Mouse (Mus musculus): ENCODE results near the gene Zbtb16. TPM values are rescaled to one million over a fixed set of nuclear protein-coding genes. Genes with fewer than 3 reads are reported as not detected.

Gene Zbtb16
- total and polyA plus RNA-seq, 3 experiments = 0.34 to 3.0 (median 0.90) TPM

- DNase-seq (ENCODE audit: extremely low read depth) = no peak
- Histone ChIP-seq H3K27me3 (replicated peaks) (no peaks in the 10 kb centered on the region), H3K79me2 (replicated peaks; ENCODE audit: control insufficient read depth, extremely low read depth, insufficient read depth, poor library complexity, severe bottlenecking) (no peaks in the 10 kb centered on the region), H3K36me3 (replicated peaks in 1 of 2; ENCODE audit: control insufficient read depth in 1 of 2, insufficient read depth in 1 of 2, low read length in 1 of 2) (peaks cover 7 to 9% of the 10 kb centered on the region in 2 experiments), H3K4me3 (replicated peaks in 1 of 3; ENCODE audit: low read depth in 2 of 3, low read length in 2 of 3, poor library complexity in 1 of 3) (no peak overlapping the region), H3K27ac (ENCODE audit: insufficient read depth, low read depth) (no peak overlapping the region), H3K9ac (ENCODE audit: insufficient read depth, low read depth) (no peak overlapping the region), H3K9me3 (replicated peaks; ENCODE audit: low read length) (no peaks in the 10 kb centered on the region), H3K4me2 (ENCODE audit: insufficient read depth, low read depth, poor library complexity, severe bottlenecking) (no peak overlapping the region), H3K4me1 (ENCODE audit: control insufficient read depth in 1 of 2, insufficient read depth in 2 of 2) (no peaks in the 10 kb centered on the region)
- TF ChIP-seq IRF4 (IDR thresholded peaks at IDR 0.05; ENCODE audit: low read depth, low read length) (no peak), SIN3A (IDR thresholded peaks at IDR 0.05; ENCODE audit: low read length) (no peak), TCF12 (IDR thresholded peaks at IDR 0.05; ENCODE audit: low read depth, low read length) (no peak), E2F4 (IDR thresholded peaks at IDR 0.05; ENCODE audit: insufficient replicate concordance, low read depth, low read length) (no peak), RCOR1 (conservative IDR thresholded peaks at IDR 0.05; ENCODE audit: low read depth, low read length) (no peak), UBTF (IDR thresholded peaks at IDR 0.05; ENCODE audit: low read depth, low read length) (no peak), GABPA (IDR thresholded peaks at IDR 0.05; ENCODE audit: insufficient replicate concordance, low read depth, low read length) (no peak), NELFE (IDR thresholded peaks at IDR 0.05; ENCODE audit: low read depth, low read length) (no peak), MXI1 (IDR thresholded peaks at IDR 0.05; ENCODE audit: low read depth, low read length) (no peak), EP300 (IDR thresholded peaks at IDR 0.05; ENCODE audit: low read length) (no peak), MAZ (IDR thresholded peaks at IDR 0.05; ENCODE audit: low read depth, low read length) (no peak), MEF2A (IDR thresholded peaks at IDR 0.05; ENCODE audit: borderline replicate concordance, low read depth, low read length) (no peak), MYC (IDR thresholded peaks at IDR 0.05; ENCODE audit: low read depth, low read length) (no peak), CHD1 (IDR thresholded peaks at IDR 0.05; ENCODE audit: low read depth, low read length) (no peak), TBP (conservative IDR thresholded peaks at IDR 0.05; ENCODE audit: low read depth, low read length) (no peak), KAT2A (IDR thresholded peaks at IDR 0.05; ENCODE audit: insufficient replicate concordance, low read length) (no peak), ZNF384 (IDR thresholded peaks at IDR 0.05; ENCODE audit: low read depth, low read length) (no peak), ZKSCAN1 (IDR thresholded peaks at IDR 0.05; ENCODE audit: borderline replicate concordance, low read depth, low read length) (no peak), JUND (conservative IDR thresholded peaks at IDR 0.05; ENCODE audit: low read depth, low read length) (no peak), BHLHE40 (IDR thresholded peaks at IDR 0.05; ENCODE audit: low read depth, low read length) (no peak)
- in situ Hi-C loops (cut with MboI; ENCODE audit: low pct_ligation_motif_present, low pct_unique_long_range_greater_than_20kb, low sequenced_read_pairs) (no loop called here), dilution Hi-C loops (cut with MboI; ENCODE audit: extremely low pct_ligation_motif_present, extremely low pct_unique_long_range_greater_than_20kb, low sequenced_read_pairs) (no loop called here)
Measured at GRCm38 (mm10) chr9:48776268-48776667, 59.8 kb downstream of the Zbtb16 start.

- Histone ChIP-seq H3K79me2 (replicated peaks; ENCODE audit: control insufficient read depth, extremely low read depth, insufficient read depth, poor library complexity, severe bottlenecking) (no peaks in the 10 kb centered on the region), H3K27me3 (replicated peaks) (no peaks in the 10 kb centered on the region), H3K4me3 (replicated peaks in 1 of 3; ENCODE audit: low read depth in 2 of 3, low read length in 2 of 3, poor library complexity in 1 of 3) (no peak overlapping the region), H3K4me1 (ENCODE audit: control insufficient read depth in 1 of 2, insufficient read depth in 2 of 2) (no peaks in the 10 kb centered on the region), H3K36me3 (replicated peaks in 1 of 2; ENCODE audit: control insufficient read depth in 1 of 2, insufficient read depth in 1 of 2, low read length in 1 of 2) (peaks cover 7 to 10% of the 10 kb centered on the region in 2 experiments), H3K4me2 (ENCODE audit: insufficient read depth, low read depth, poor library complexity, severe bottlenecking) (no peak overlapping the region), H3K27ac (ENCODE audit: insufficient read depth, low read depth) (no peak overlapping the region), H3K9ac (ENCODE audit: insufficient read depth, low read depth) (no peak overlapping the region), H3K9me3 (replicated peaks; ENCODE audit: low read length) (no peaks in the 10 kb centered on the region)
- in situ Hi-C loops (cut with MboI; ENCODE audit: low pct_ligation_motif_present, low pct_unique_long_range_greater_than_20kb, low sequenced_read_pairs) (no loop called here), dilution Hi-C loops (cut with MboI; ENCODE audit: extremely low pct_ligation_motif_present, extremely low pct_unique_long_range_greater_than_20kb, low sequenced_read_pairs) (no loop called here)
- no peak for DNase-seq (ENCODE audit: extremely low read depth)
- TF ChIP-seq ZKSCAN1 (IDR thresholded peaks at IDR 0.05; ENCODE audit: borderline replicate concordance, low read depth, low read length) = no peak
- TF ChIP-seq BHLHE40 (IDR thresholded peaks at IDR 0.05; ENCODE audit: low read depth, low read length) = no peak
Measured at GRCm38 (mm10) chr9:48775561-48775960, 60.5 kb downstream of the Zbtb16 start.
